Mouse (Mus musculus): Measurements from ENCODE around the gene Olfr922.

The Olfr922 gene

GRCm38 (mm10) chr9:38814314-38814713 lies at the start of gene Olfr922:
Gene Olfr922, plus strand, starts transcription at chr9:38814614.
- no peak for DNase-seq (ENCODE audit: low spot score in 2 of 2)

GRCm38 (mm10) chr9:38772768-38773167 lies 41.6 kb upstream of the Olfr922 start, which contains the start of gene Olfr921:
Gene Olfr921, plus strand, starts transcription at chr9:38773068.
- no peak for DNase-seq (ENCODE audit: low spot score in 2 of 2)

GRCm38 (mm10) chr9:38792689-38793088 lies 21.7 kb upstream of the Olfr922 start:
- no peak for DNase-seq (ENCODE audit: low spot score in 2 of 2)

GRCm38 (mm10) chr9:38805696-38806095 lies 8.7 kb upstream of the Olfr922 start:
- no peak for DNase-seq (ENCODE audit: low spot score in 2 of 2)

GRCm38 (mm10) chr9:38815458-38815986 lies 1.1 kb downstream of the Olfr922 start:
- no peak for DNase-seq (ENCODE audit: low spot score in 2 of 2)

GRCm38 (mm10) chr9:38826245-38826644 lies 11.8 kb downstream of the Olfr922 start, which contains the start of gene Olfr923:
Gene Olfr923, plus strand, starts transcription at chr9:38826545.
- no peak for DNase-seq (ENCODE audit: low spot score in 2 of 2)

- DNase-seq (ENCODE audit: low spot score in 2 of 2), result no peak
Observed at GRCm38 (mm10) chr9:38833027-38833426, 18.6 kb downstream of the Olfr922 start.

- no peak for DNase-seq (ENCODE audit: low spot score in 2 of 2)
Observed at GRCm38 (mm10) chr9:38844149-38844548, 29.7 kb downstream of the Olfr922 start, which contains the start of gene Olfr924. Gene Olfr924, plus strand, starts transcription at chr9:38844449.

GRCm38 (mm10) chr9:38854760-38855159 lies 40.3 kb downstream of the Olfr922 start, which contains the start of gene Olfr26:
Gene Olfr26, plus strand, starts transcription at chr9:38855060.
- no peak for DNase-seq (ENCODE audit: low spot score in 2 of 2)

Measured in natural killer cell, adult 2 months (primary cell).